Mouse (Mus musculus) left cerebral cortex, postnatal 36 days (tissue): ENCODE data around the gene Gimd1. TPM values are rescaled to one million over a fixed set of nuclear protein-coding genes. Genes with fewer than 3 reads are reported as not detected.

Experiments used
- total RNA-seq, 2 experiments: library from RNA; stranded (reverse); gene quantifications; 2 replicates each; pipeline ENCODE4 v1.2.3; 2021

The Gimd1 gene
- total RNA-seq, 2 experiments from 2014 or later: not detected

Other genes starting within 250 kb of the Gimd1 start
- 10 to 100 TPM; 28.8 to 31.2 TPM for gene Tbck, start 54.3 kb downstream of the Gimd1 start, total RNA-seq
- 10 to 100 TPM; 51.9 to 55.3 TPM for gene Aimp1, start 54.5 kb downstream of the Gimd1 start, total RNA-seq